Mouse (Mus musculus) layer of hippocampus, adult 18-20 months (tissue): ENCODE data around the gene Hipk2. TPM values are rescaled to one million over a fixed set of nuclear protein-coding genes. Genes with fewer than 3 reads are reported as not detected.

Experiments used
- DNase-seq, 2 experiments: peaks; one replicate each; pipeline ENCODE4 v3.0.0; 2022; ENCODE audit warnings: low spot score in 2 of 2
- long read RNA-seq: library from polyadenylated mRNA; stranded (forward); transcript quantifications from one replicate; pipeline ENCODE4 v2.0.0, GENCODE M21; 2021
- total RNA-seq, 2 experiments: library from RNA; stranded (reverse); gene quantifications; 2 replicates each; pipeline ENCODE4 v1.2.3; 2021

The Hipk2 gene
- total RNA-seq = 10 to 100 TPM; 63.8 to 66.2 TPM
- long read RNA-seq, full-length matches to known transcripts = 2 of 12 reads
- long read RNA-seq, partial matches to known transcripts = 9 of 12 reads
- long read RNA-seq, other reads (novel, unspliced or antisense) = 1 of 12 reads

GRCm38 (mm10) chr6:38876071-38876911 lies at the start of gene Hipk2:
Gene Hipk2, minus strand, starts transcription at chr6:38876165.
- DNase-seq = peak; percentile 32 to 77

GRCm38 (mm10) chr6:38925719-38926118 lies 49.8 kb upstream of the Hipk2 start:
- no peak for DNase-seq

GRCm38 (mm10) chr6:38923870-38924817 lies 48.2 kb upstream of the Hipk2 start:
- no peak for DNase-seq

GRCm38 (mm10) chr6:38923450-38923849 lies 47.5 kb upstream of the Hipk2 start:
- no peak for DNase-seq

GRCm38 (mm10) chr6:38922517-38922916 lies 46.6 kb upstream of the Hipk2 start:
- DNase-seq = no peak

GRCm38 (mm10) chr6:38921810-38922116 lies 45.8 kb upstream of the Hipk2 start:
- no peak for DNase-seq

- no peak for DNase-seq
These were observed 45.3 kb upstream of the Hipk2 start for GRCm38 (mm10) chr6:38921095-38921809.

GRCm38 (mm10) chr6:38920141-38920540 lies 44.2 kb upstream of the Hipk2 start:
- DNase-seq = no peak

GRCm38 (mm10) chr6:38919135-38919740 lies 43.3 kb upstream of the Hipk2 start:
- no peak for DNase-seq

GRCm38 (mm10) chr6:38918728-38919127 lies 42.8 kb upstream of the Hipk2 start:
- no peak for DNase-seq

- no peak for DNase-seq
These were observed 41.5 kb upstream of the Hipk2 start for GRCm38 (mm10) chr6:38917415-38917814.

GRCm38 (mm10) chr6:38916571-38916970 lies 40.6 kb upstream of the Hipk2 start:
- DNase-seq = no peak

GRCm38 (mm10) chr6:38915776-38916175 lies 39.8 kb upstream of the Hipk2 start:
- DNase-seq = no peak

GRCm38 (mm10) chr6:38914181-38914580 lies 38.2 kb upstream of the Hipk2 start:
- peak in 1 of 2 experiments; percentile 40 for DNase-seq

- DNase-seq = no peak
These were observed 37.5 kb upstream of the Hipk2 start for GRCm38 (mm10) chr6:38913386-38914042.

- peak; percentile 60 to 68 for DNase-seq
These were observed 36.9 kb upstream of the Hipk2 start for GRCm38 (mm10) chr6:38912845-38913244.

GRCm38 (mm10) chr6:38912121-38912660 lies 36.2 kb upstream of the Hipk2 start:
- no peak for DNase-seq

- DNase-seq = peak; percentile 35 to 77
These were observed 35.0 kb upstream of the Hipk2 start for GRCm38 (mm10) chr6:38910828-38911559.

GRCm38 (mm10) chr6:38908401-38908800 lies 32.4 kb upstream of the Hipk2 start:
- no peak for DNase-seq
